Mouse (Mus musculus) myocyte (in vitro differentiated cells): ENCODE results near the gene Csad. TPM values are rescaled to one million over a fixed set of nuclear protein-coding genes. Genes with fewer than 3 reads are reported as not detected.

ENCODE experiments used
- H3K27me3 ChIP-seq: one replicate; pipeline ENCODE4 v1.6.1; 2011; ENCODE audit not compliant: control insufficient read depth, insufficient read depth, insufficient read length
- H3K36me3 ChIP-seq: one replicate; pipeline ENCODE4 v1.6.1; 2011; ENCODE audit not compliant: control insufficient read depth, insufficient read depth
- H3K4me2 ChIP-seq: one replicate; pipeline ENCODE4 v1.6.1; 2011; ENCODE audit warnings: low read depth, control low read depth
- H3K4me3 ChIP-seq: one replicate; pipeline ENCODE4 v1.5.1; 2011; ENCODE audit warnings: mild to moderate bottlenecking, control low read depth, moderate library complexity
- H3K79me2 ChIP-seq: one replicate; pipeline ENCODE4 v1.6.1; 2011; ENCODE audit not compliant: control insufficient read depth, insufficient read depth
- H3ac ChIP-seq: one replicate; pipeline ENCODE4 v1.6.1; 2011; ENCODE audit not compliant: control insufficient read depth, insufficient read length
- CEBPB ChIP-seq: IDR thresholded peaks from 2 replicates; pipeline ENCODE4 v1.6.1; 2011; ENCODE audit warnings: mild to moderate bottlenecking, moderate library complexity; ENCODE audit not compliant: poor library complexity, insufficient read depth, severe bottlenecking
- E2F4 ChIP-seq: IDR thresholded peaks from one replicate; pipeline ENCODE4 v1.6.1; 2011; ENCODE audit warnings: mild to moderate bottlenecking, control low read depth, moderate library complexity; ENCODE audit not compliant: insufficient read depth
- MAX ChIP-seq: IDR thresholded peaks from one replicate; pipeline ENCODE4 v1.6.1; 2011; ENCODE audit warnings: low read depth, mild to moderate bottlenecking, control low read depth
- MYOD1 ChIP-seq, 3 experiments: IDR thresholded peaks; one replicate each; pipeline ENCODE4 v1.6.1; 2011; ENCODE audit warnings: control low read depth in 2 of 3, low read depth in 2 of 3, mild to moderate bottlenecking in 2 of 3, moderate library complexity in 1 of 3; ENCODE audit not compliant: insufficient read length in 2 of 3, control insufficient read depth in 1 of 3
- MYOG ChIP-seq, 3 experiments: IDR thresholded peaks; one replicate each; pipeline ENCODE4 v1.6.1; 2011; ENCODE audit warnings: control low read depth in 2 of 3, low read depth in 2 of 3, mild to moderate bottlenecking in 2 of 3; ENCODE audit not compliant: insufficient read length in 2 of 3, control insufficient read depth in 1 of 3, insufficient read depth in 1 of 3
- POLR2A ChIP-seq: IDR thresholded peaks from one replicate; pipeline ENCODE4 v1.6.1; 2011; ENCODE audit warnings: low read depth, mild to moderate bottlenecking, control low read depth, moderate library complexity; ENCODE audit not compliant: insufficient read length
- POLR2AphosphoS2 ChIP-seq: IDR thresholded peaks from one replicate; pipeline ENCODE4 v1.6.1; 2011; ENCODE audit warnings: low read depth, control low read depth; ENCODE audit not compliant: insufficient read length
- REST ChIP-seq: IDR thresholded peaks from one replicate; pipeline ENCODE4 v1.6.1; 2011; ENCODE audit warnings: mild to moderate bottlenecking, control low read depth, moderate library complexity; ENCODE audit not compliant: insufficient read depth, insufficient read length
- SRF ChIP-seq: IDR thresholded peaks from one replicate; pipeline ENCODE4 v1.6.1; 2011; ENCODE audit warnings: low read depth; ENCODE audit not compliant: control insufficient read depth, insufficient read length
- TCF12 ChIP-seq: IDR thresholded peaks from one replicate; pipeline ENCODE4 v1.6.1; 2011; ENCODE audit warnings: mild to moderate bottlenecking, control low read depth; ENCODE audit not compliant: poor library complexity, insufficient read depth, severe bottlenecking
- TCF3 ChIP-seq: IDR thresholded peaks from one replicate; pipeline ENCODE4 v1.6.1; 2011; ENCODE audit warnings: low read depth, control low read depth; ENCODE audit not compliant: insufficient read length
- USF1 ChIP-seq: IDR thresholded peaks from one replicate; pipeline ENCODE4 v1.6.1; 2011; ENCODE audit warnings: low read depth, mild to moderate bottlenecking, control low read depth, moderate library complexity
- polyA plus RNA-seq: library from polyadenylated mRNA; unstranded; fragments of >200 nt; fragmentation: generic; extraction: Trizol; gene quantifications from one replicate; pipeline ENCODE4 v1.2.1, GENCODE M21; 2012; ENCODE audit warnings: missing spikeins

Csad gene
- 18.8 TPM for polyA plus RNA-seq

- Histone ChIP-seq H3K27me3 (no peaks in the 10 kb centered on the region), H3K4me3 (peak within 1 kb of the TSS; percentile 59), H3K79me2 (peaks cover 37% of the 10 kb centered on the region), H3K36me3 (peaks cover 44% of the 10 kb centered on the region), H3ac (peak within 1 kb of the TSS; percentile 73), H3K4me2 (peak within 1 kb of the TSS; percentile 87)
- no peak for TF ChIP-seq TCF3
- no peak for TF ChIP-seq TCF12
- no peak for TF ChIP-seq POLR2AphosphoS2
Observed at GRCm38 (mm10) chr15:102204674-102205505, at the start of gene Csad. Gene Csad (minus strand): TSS chr15:102204724.

GRCm38 (mm10) chr15:102250521-102250920 is 46.0 kb upstream of the Csad start:
- no peak overlapping the region for H3K4me2 ChIP-seq
- H3K4me3 ChIP-seq = no peak overlapping the region
- TF ChIP-seq SRF = no peak
- no peak for TF ChIP-seq CEBPB
- TF ChIP-seq TCF12 = no peak
- TF ChIP-seq MAX = no peak
- no peak for TF ChIP-seq MYOD1 (IDR thresholded peaks at IDR 0.05; ENCODE audit: control insufficient read depth in 1 of 3, insufficient read length in 2 of 3, low read depth in 2 of 3)
- no peak for TF ChIP-seq POLR2AphosphoS2
- no peak for TF ChIP-seq MYOG (IDR thresholded peaks at IDR 0.05; ENCODE audit: control insufficient read depth in 1 of 3, insufficient read depth in 1 of 3, insufficient read length in 2 of 3, low read depth in 2 of 3)
- no peak for TF ChIP-seq USF1
- no peak for TF ChIP-seq REST
- TF ChIP-seq POLR2A = no peak

GRCm38 (mm10) chr15:102249967-102250366 is 45.4 kb upstream of the Csad start:
- H3K79me2 ChIP-seq = peaks cover 11% of the 10 kb centered on the region
- H3ac ChIP-seq = no peak overlapping the region
- TF ChIP-seq POLR2A = no peak
- H3K4me2 ChIP-seq = no peak overlapping the region
- H3K27me3 ChIP-seq = no peaks in the 10 kb centered on the region
- H3K4me3 ChIP-seq = no peak overlapping the region
- peaks cover 9% of the 10 kb centered on the region for H3K36me3 ChIP-seq

More at GRCm38 (mm10) chr15:102250521-102250920, 46.0 kb upstream of the Csad start:
- peaks cover 9% of the 10 kb centered on the region for H3K36me3 ChIP-seq
- H3K27me3 ChIP-seq = no peaks in the 10 kb centered on the region
- H3K79me2 ChIP-seq = peaks cover 5% of the 10 kb centered on the region
- H3ac ChIP-seq = no peak overlapping the region

GRCm38 (mm10) chr15:102249251-102249691 is 44.7 kb upstream of the Csad start:
- peaks cover 9% of the 10 kb centered on the region for H3K36me3 ChIP-seq
- H3K79me2 ChIP-seq = peaks cover 18% of the 10 kb centered on the region
- H3ac ChIP-seq = no peak overlapping the region
- TF ChIP-seq CEBPB (no peak), POLR2AphosphoS2 (no peak), TCF3 (no peak), MYOG (IDR thresholded peaks at IDR 0.05; ENCODE audit: control insufficient read depth in 1 of 3, insufficient read depth in 1 of 3, insufficient read length in 2 of 3, low read depth in 2 of 3) (no peak), REST (no peak), POLR2A (no peak), E2F4 (no peak)
- peak overlapping the region; percentile 77 for H3K4me3 ChIP-seq
- H3K4me2 ChIP-seq = no peak overlapping the region
- H3K27me3 ChIP-seq = no peaks in the 10 kb centered on the region

- no peak overlapping the region for H3ac ChIP-seq
- no peak for TF ChIP-seq CEBPB
- no peak for TF ChIP-seq POLR2A
- no peak for TF ChIP-seq REST
- peak overlapping the region; percentile 77 for H3K4me3 ChIP-seq
- no peaks in the 10 kb centered on the region for H3K27me3 ChIP-seq
- H3K79me2 ChIP-seq = peaks cover 23% of the 10 kb centered on the region
- H3K36me3 ChIP-seq = peaks cover 9% of the 10 kb centered on the region
- H3K4me2 ChIP-seq = peak overlapping the region; percentile 93
Observed at GRCm38 (mm10) chr15:102248812-102249191, 44.3 kb upstream of the Csad start.

- TF ChIP-seq POLR2A = peak; percentile 16
- no peak for TF ChIP-seq MAX
- no peaks in the 10 kb centered on the region for H3K27me3 ChIP-seq
Observed at GRCm38 (mm10) chr15:102248131-102248811, 43.7 kb upstream of the Csad start.

More at GRCm38 (mm10) chr15:102248131-102248811, 43.7 kb upstream of the Csad start:
- H3K4me2 ChIP-seq = peak overlapping the region; percentile 93
- H3K4me3 ChIP-seq = peak overlapping the region; percentile 77
- peaks cover 25% of the 10 kb centered on the region for H3K79me2 ChIP-seq
- H3ac ChIP-seq = peak overlapping the region; percentile 58
- H3K36me3 ChIP-seq = peaks cover 9% of the 10 kb centered on the region
